Mouse (Mus musculus) neural tube, embryonic 13.5 days (tissue): ENCODE measurements around the gene Psmd14. TPM values are rescaled to one million over a fixed set of nuclear protein-coding genes. Genes with fewer than 3 reads are reported as not detected.

Experiments used
- ATAC-seq: fragments of 200-750 bp; cut with Nextera tagmentation; 2 replicates; pipeline ENCODE4 v1.8.0; 2017; ENCODE audit warnings: low read depth, mild to moderate bottlenecking, moderate TSS enrichment, moderate library complexity
- H3K27ac ChIP-seq: fragments of 300-500 bp; sonication (generic); replicated peaks from 2 replicates; pipeline ENCODE4 v1.5.1; 2015; ENCODE audit warnings: moderate library complexity, mild to moderate bottlenecking, inconsistent platforms
- H3K27me3 ChIP-seq: fragments of 300-500 bp; sonication (generic); 2 replicates; pipeline ENCODE4 v1.6.1; 2015; ENCODE audit warnings: mild to moderate bottlenecking, inconsistent platforms
- H3K36me3 ChIP-seq: fragments of 300-500 bp; sonication (generic); 2 replicates; pipeline ENCODE4 v1.6.1; 2015; ENCODE audit warnings: mild to moderate bottlenecking, inconsistent platforms
- H3K4me1 ChIP-seq: fragments of 300-500 bp; sonication (generic); replicated peaks from 2 replicates; pipeline ENCODE4 v1.6.1; 2015; ENCODE audit warnings: inconsistent platforms
- H3K4me2 ChIP-seq: fragments of 300-500 bp; sonication (generic); 2 replicates; pipeline ENCODE4 v1.6.1; 2015; ENCODE audit warnings: inconsistent platforms, mild to moderate bottlenecking, moderate library complexity
- H3K4me3 ChIP-seq: fragments of 300-500 bp; sonication (generic); 2 replicates; pipeline ENCODE4 v1.5.1; 2015; ENCODE audit warnings: mild to moderate bottlenecking, inconsistent platforms
- H3K9ac ChIP-seq: fragments of 300-500 bp; sonication (generic); 2 replicates; pipeline ENCODE4 v1.6.1; 2015; ENCODE audit warnings: moderate library complexity, mild to moderate bottlenecking, inconsistent platforms
- H3K9me3 ChIP-seq: fragments of 300-500 bp; sonication (generic); 2 replicates; pipeline ENCODE4 v1.6.1; 2016; ENCODE audit warnings: inconsistent platforms
- WGBS: fragments of 180-500 bp; shearing (Covaris S2); methylation state at CpG from one replicate; pipeline ENCODE4 v1.1.7; 2015; 5-methylcytosine and 5-hydroxymethylcytosine counted together
- polyA plus RNA-seq: library from polyadenylated mRNA; unstranded; fragments of >200 nt; fragmentation: Nextera tagmentation; extraction: Ambion mirVana; gene quantifications from 2 replicates; pipeline ENCODE4 v1.2.1, GENCODE M21; 2015

Gene Psmd14
- polyA plus RNA-seq, 1 experiment from 2014 or later = 212 TPM

DNA sequence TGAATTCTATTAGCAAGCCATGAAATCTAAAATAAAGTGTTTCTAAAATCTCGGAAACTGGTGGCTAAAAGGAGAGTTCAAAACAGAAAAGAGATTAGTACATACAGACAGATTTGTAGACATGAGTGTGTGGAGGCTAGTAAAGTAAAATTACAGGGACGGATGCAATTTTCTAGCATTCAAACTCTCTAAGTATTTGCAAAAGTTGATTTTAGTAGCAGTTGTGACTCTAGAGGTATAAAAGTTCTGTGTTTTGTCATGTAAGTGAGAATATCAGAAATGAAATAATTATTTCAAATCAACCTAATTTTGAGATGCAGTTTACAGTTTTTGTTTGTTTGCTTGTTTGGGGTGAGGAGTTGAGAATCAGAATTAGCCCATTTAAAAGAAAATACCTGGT, 96.3 kb downstream of the Psmd14 start:
- Histone ChIP-seq H3K27ac (no peak overlapping the region), H3K9ac (no peak overlapping the region), H3K27me3 (peaks cover 96% of the 10 kb centered on the region), H3K36me3 (no peaks in the 10 kb centered on the region), H3K4me1 (peaks cover 44% of the 10 kb centered on the region), H3K4me2 (no peak overlapping the region), H3K9me3 (no peaks in the 10 kb centered on the region), H3K4me3 (no peak overlapping the region)
- 12% methylated on average over 2 of the region's 2 CpGs for WGBS
- ATAC-seq = no peak

- no peaks in the 10 kb centered on the region for H3K9me3 ChIP-seq
- under 1% methylated on average over 6 of the region's 6 CpGs for WGBS
- H3K9ac ChIP-seq = no peak overlapping the region
- H3K27me3 ChIP-seq = peaks cover 96% of the 10 kb centered on the region
- H3K4me3 ChIP-seq = no peak overlapping the region
- no peak overlapping the region for H3K4me2 ChIP-seq
- no peak overlapping the region for H3K27ac ChIP-seq
- peaks cover 36% of the 10 kb centered on the region for H3K4me1 ChIP-seq
- H3K36me3 ChIP-seq = no peaks in the 10 kb centered on the region
- ATAC-seq = no peak
Measured at GRCm38 (mm10) chr2:61808776-61809175, 97.3 kb downstream of the Psmd14 start.

DNA sequence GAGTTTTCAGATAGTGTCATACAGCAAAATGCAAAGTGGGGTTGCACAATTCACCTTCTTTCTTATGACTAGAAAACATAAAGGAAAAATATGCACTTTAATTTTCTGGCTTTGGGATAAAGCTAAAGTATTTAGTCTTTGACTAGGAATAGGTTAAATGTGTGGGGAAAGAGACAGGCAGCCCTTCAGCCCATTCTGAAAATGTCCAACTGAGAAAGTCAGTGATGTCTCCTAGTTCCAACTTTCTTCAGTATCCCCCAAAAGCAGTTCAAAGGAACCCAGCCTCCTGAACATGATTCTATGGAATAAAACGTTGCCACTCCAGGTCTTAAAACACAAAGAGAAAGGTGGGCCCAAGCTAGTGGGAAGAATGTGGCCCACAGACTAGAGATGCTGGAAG, 97.9 kb downstream of the Psmd14 start:
- WGBS = 0% methylated on average over 1 of the region's 1 CpGs
- Histone ChIP-seq H3K27me3 (peaks cover 96% of the 10 kb centered on the region), H3K36me3 (no peaks in the 10 kb centered on the region), H3K4me1 (peaks cover 30% of the 10 kb centered on the region), H3K4me2 (no peak overlapping the region), H3K27ac (no peak overlapping the region), H3K4me3 (no peak overlapping the region), H3K9me3 (no peaks in the 10 kb centered on the region), H3K9ac (no peak overlapping the region)
- ATAC-seq = no peak

DNA sequence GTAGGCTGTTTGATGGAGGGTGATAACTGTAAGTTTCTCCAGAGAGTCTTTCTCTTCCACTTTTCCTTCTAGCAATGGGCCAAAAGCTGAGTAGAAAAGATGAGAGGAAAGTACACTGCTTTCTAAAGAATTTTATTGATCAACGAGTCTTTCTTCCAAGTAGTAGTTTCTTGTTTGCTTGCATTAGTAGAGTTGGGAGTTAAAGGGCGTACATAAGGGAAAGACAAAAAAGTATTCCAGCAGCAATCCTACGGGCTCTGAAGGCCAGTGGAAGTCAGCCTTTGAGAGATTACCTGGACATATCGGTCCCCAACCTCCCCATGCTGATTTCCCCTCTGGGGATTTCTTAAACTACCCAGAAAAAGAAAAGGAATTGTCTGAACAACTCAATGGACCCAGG, 99.3 kb downstream of the Psmd14 start:
- no peaks in the 10 kb centered on the region for H3K36me3 ChIP-seq
- no peak overlapping the region for H3K9ac ChIP-seq
- 18% methylated on average over 4 of the region's 4 CpGs for WGBS
- no peak overlapping the region for H3K27ac ChIP-seq
- peaks cover 31% of the 10 kb centered on the region for H3K4me1 ChIP-seq
- no peaks in the 10 kb centered on the region for H3K9me3 ChIP-seq
- H3K4me3 ChIP-seq = no peak overlapping the region
- H3K27me3 ChIP-seq = peaks cover 89% of the 10 kb centered on the region
- no peak overlapping the region for H3K4me2 ChIP-seq
- ATAC-seq = no peak

GRCm38 (mm10) chr2:61811163-61811506, 99.6 kb downstream of the Psmd14 start:
- Histone ChIP-seq H3K36me3 (no peaks in the 10 kb centered on the region), H3K9ac (0 out of 2 replicates have a peak overlapping the region, but pooled peaks have one; percentile 68), H3K9me3 (no peaks in the 10 kb centered on the region), H3K4me3 (peak overlapping the region; percentile 45), H3K27me3 (peaks cover 86% of the 10 kb centered on the region), H3K4me1 (peaks cover 34% of the 10 kb centered on the region), H3K27ac (no peak overlapping the region), H3K4me2 (peak overlapping the region; percentile 84)
- 4% methylated on average over 8 of the region's 8 CpGs for WGBS
- no peak for ATAC-seq

DNA sequence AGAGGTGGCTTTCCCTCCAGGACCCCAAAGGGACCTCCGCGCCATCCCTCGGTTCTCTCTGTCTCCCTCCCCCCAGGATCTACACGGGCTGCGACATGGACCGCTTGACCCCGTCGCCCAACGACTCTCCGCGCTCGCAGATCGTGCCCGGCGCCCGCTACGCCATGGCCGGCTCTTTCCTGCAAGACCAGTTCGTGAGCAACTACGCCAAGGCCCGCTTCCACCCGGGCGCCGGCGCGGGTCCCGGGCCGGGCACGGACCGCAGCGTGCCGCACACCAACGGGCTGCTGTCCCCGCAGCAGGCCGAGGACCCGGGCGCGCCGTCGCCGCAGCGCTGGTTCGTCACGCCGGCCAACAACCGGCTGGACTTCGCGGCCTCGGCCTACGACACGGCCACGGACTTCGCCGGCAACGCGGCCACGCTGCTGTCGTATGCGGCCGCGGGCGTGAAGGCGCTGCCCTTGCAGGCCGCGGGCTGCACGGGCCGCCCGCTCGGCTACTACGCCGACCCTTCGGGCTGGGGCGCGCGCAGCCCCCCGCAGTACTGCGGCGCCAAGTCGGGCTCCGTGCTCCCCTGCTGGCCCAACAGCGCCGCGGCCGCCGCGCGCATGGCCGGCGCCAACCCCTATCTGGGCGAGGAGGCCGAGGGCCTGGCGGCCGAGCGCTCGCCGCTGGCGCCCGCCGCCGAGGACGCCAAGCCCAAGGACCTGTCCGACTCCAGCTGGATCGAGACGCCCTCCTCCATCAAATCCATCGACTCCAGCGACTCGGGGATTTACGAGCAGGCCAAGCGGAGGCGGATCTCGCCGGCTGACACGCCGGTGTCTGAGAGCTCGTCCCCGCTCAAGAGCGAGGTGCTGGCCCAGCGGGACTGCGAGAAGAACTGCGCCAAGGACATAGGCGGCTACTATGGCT, 100.3 kb downstream of the Psmd14 start:
- H3K27me3 ChIP-seq = peaks cover 84% of the 10 kb centered on the region
- H3K4me2 ChIP-seq = peak overlapping the region; percentile 84
- peak; percentile 54 for ATAC-seq
- no peak overlapping the region for H3K27ac ChIP-seq
- under 1% methylated on average over 96 of the region's 121 CpGs for WGBS
- no peaks in the 10 kb centered on the region for H3K9me3 ChIP-seq
- peak overlapping the region; percentile 45 for H3K4me3 ChIP-seq
- H3K4me1 ChIP-seq = peaks cover 34% of the 10 kb centered on the region
- H3K36me3 ChIP-seq = no peaks in the 10 kb centered on the region
- H3K9ac ChIP-seq = peak overlapping the region; percentile 68

- H3K9ac ChIP-seq = peak overlapping the region; percentile 68; the same call in 1 of the 2 replicates
Measured at GRCm38 (mm10) chr2:61812536-61812935, 101.0 kb downstream of the Psmd14 start.

DNA sequence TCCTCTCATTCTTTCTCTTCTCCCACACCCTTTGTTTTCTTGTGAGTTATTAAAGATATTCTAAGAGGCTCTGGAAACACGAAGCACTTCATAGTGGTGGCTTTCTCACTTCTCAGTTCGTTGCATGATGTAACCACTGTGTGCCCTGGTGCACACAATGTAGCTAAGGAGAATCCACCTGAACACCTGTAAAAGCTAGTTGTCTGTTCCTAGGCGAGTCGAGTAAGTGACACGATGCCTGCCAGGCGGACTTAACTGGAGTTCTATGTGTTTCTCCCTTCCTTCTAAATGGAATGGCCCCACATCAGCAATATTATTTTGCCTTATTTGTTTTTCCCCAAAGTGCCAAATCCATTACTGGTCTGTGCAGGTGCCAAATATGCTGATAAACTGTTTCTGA, 101.6 kb downstream of the Psmd14 start:
- H3K9ac ChIP-seq = no peak overlapping the region
- ATAC-seq = no peak
- no peaks in the 10 kb centered on the region for H3K9me3 ChIP-seq

More at GRCm38 (mm10) chr2:61812536-61812935, 101.0 kb downstream of the Psmd14 start:
- WGBS = 2% methylated on average over 12 of the region's 12 CpGs
- Histone ChIP-seq H3K27ac (no peak overlapping the region), H3K27me3 (peaks cover 77% of the 10 kb centered on the region), H3K36me3 (no peaks in the 10 kb centered on the region), H3K9me3 (no peaks in the 10 kb centered on the region), H3K4me2 (peak overlapping the region; percentile 84), H3K4me3 (peak overlapping the region; percentile 45), H3K4me1 (peaks cover 28% of the 10 kb centered on the region)
- ATAC-seq = no peak

GRCm38 (mm10) chr2:61813521-61813920, 102.0 kb downstream of the Psmd14 start:
- Histone ChIP-seq H3K4me3 (no peak overlapping the region), H3K27me3 (peaks cover 72% of the 10 kb centered on the region), H3K27ac (no peak overlapping the region), H3K36me3 (no peaks in the 10 kb centered on the region), H3K4me2 (no peak overlapping the region), H3K9ac (no peak overlapping the region), H3K9me3 (no peaks in the 10 kb centered on the region), H3K4me1 (peaks cover 28% of the 10 kb centered on the region)
- ATAC-seq = no peak
- WGBS = 31% methylated on average over 1 of the region's 1 CpGs

More for the DNA sequence above, 101.6 kb downstream of the Psmd14 start:
- WGBS = 6% methylated on average over 6 of the region's 6 CpGs
- Histone ChIP-seq H3K36me3 (no peaks in the 10 kb centered on the region), H3K4me1 (peaks cover 28% of the 10 kb centered on the region), H3K27me3 (peaks cover 76% of the 10 kb centered on the region), H3K27ac (no peak overlapping the region), H3K4me3 (no peak overlapping the region), H3K4me2 (no peak overlapping the region)

DNA sequence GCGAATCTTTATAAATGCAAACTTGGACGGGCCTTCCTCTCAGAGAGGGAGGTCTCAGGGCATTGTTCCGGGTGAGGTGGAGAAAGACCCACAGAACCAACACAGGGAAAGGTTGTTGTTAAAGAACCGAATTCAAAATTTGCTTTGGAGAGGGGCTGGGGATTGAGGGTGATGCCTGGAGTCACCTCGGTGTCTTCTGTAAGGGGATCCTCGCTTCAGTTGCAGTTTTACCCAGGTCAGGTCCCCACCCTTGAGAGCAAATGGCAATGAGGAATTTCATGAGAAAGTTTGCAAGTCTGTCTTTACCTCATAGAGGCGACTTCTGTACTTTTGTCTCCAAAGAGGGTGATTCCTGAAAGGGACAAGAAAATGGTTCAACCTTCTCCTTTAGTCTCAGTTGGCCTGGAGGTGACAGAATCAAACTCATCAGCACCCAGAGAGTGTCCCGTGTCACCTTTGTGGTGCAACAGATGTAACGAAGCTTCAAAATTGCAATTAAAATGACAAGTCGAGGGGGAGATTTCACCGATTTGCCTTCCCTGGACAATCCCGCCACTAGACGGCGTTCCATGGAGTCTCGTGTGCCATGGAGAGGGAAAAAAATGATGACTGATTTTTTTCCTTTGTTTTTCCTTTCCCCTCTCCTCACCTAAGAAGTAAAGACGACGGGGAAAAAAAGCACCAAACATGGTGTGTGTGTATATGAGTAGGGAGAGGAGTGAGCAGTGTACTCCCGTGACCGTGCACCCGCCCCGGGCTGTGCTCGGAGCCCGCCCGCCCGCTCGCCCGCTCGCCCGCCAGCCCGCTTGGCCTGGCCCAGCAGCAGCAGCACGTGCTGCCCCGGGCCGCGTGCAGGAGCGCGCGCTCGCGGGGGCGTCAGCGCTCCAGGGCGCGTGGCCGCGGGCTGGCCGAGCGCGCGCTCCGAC, 103.3 kb downstream of the Psmd14 start:
- ATAC-seq = peak; percentile 91
- Histone ChIP-seq H3K36me3 (no peaks in the 10 kb centered on the region), H3K4me3 (peak overlapping the region; percentile 47), H3K4me1 (peaks cover 28% of the 10 kb centered on the region), H3K9ac (peak overlapping the region; percentile 80), H3K27ac (peak overlapping the region; percentile 83; the same call in 1 of the 2 replicates), H3K27me3 (peaks cover 59% of the 10 kb centered on the region), H3K9me3 (no peaks in the 10 kb centered on the region), H3K4me2 (peak overlapping the region; percentile 82)
- WGBS = 1% methylated on average over 39 of the region's 50 CpGs

GRCm38 (mm10) chr2:61815583-61816313, 104.3 kb downstream of the Psmd14 start:
- Histone ChIP-seq H3K27ac (peak overlapping the region; percentile 83), H3K9ac (peak overlapping the region; percentile 80), H3K9me3 (no peaks in the 10 kb centered on the region), H3K4me1 (peaks cover 28% of the 10 kb centered on the region), H3K36me3 (no peaks in the 10 kb centered on the region), H3K4me3 (peak overlapping the region; percentile 47), H3K27me3 (peaks cover 53% of the 10 kb centered on the region), H3K4me2 (peak overlapping the region; percentile 82)
- ATAC-seq = peak; percentile 81
- 6% methylated on average over 55 of the region's 66 CpGs for WGBS
